Mouse (Mus musculus): ENCODE data around the gene 1700013F07Rik.
"Not testable (repeated sequence)": the region's sequence is repeated elsewhere in the genome, so short reads cannot be mapped to it uniquely, and the experiment has no call there.

Gene 1700013F07Rik

GRCm38 (mm10) chr3:108533951-108534350 lies at the start of gene 1700013F07Rik:
1700013F07Rik (plus strand) TSS chr3:108534150.
- DNase-seq (ENCODE audit: low read depth): no peak

DNA sequence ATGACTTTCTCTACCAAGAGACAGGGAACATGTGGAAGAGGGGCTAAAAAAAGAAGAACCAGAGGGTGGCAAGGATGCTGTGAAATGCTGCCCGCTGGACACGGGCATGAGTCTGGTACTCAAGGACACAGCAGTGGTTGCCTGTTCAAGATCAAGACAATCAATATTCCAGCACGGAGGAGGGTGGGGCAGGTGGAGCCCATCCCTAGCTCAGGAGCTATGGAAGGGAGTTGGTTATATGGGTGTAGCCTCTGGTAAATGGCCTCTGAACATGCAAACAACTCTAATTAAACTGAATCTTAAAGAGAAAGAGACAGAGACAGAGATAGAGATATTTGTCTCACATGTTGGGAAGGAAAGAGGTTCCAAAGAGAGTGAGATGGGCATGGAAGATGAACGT lies 49.2 kb upstream of the 1700013F07Rik start:
- DNase-seq (ENCODE audit: low read depth): no peak

DNA sequence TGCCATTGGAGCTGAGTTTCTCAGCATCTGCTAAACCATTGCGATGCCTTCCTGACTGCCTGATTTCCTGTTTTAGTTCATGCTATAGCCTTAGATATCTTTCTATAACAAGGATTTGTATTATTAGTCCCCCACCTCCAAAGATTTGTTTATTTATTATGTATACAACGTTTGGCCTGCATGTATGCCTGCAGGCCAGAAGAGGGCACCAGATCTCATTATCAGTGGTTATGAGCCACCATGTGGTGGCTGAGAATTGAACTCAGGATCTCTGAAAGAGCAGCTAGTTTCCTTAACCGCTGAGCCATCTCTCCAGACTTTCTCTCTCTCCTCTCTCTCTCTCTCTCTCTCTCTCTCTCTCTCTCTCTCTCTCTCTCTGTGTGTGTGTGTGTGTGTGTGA lies 44.0 kb upstream of the 1700013F07Rik start:
- DNase-seq (ENCODE audit: low read depth): peak; percentile 39

- no peak for DNase-seq (ENCODE audit: low read depth)
Measured at GRCm38 (mm10) chr3:108494861-108495474, 39.0 kb upstream of the 1700013F07Rik start.

DNA sequence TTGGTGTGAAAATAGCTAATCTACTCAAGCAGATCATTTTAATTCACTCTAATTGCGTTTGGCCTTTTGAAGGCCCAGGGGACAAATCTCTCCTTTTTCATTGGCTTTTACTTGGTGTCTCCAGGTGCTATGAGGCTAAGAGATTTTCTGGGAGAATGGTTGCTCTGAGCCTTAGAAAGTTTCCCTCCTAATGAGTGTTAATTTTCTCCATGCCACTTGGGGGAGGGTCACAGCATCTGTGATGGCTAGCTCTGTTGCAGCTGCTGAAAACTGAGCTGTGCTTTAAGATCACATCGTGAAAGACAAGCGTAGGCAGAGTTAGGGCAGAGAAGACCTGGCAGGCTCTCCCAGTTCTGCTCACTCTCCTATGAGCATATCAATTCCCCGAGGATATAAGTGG lies 38.5 kb upstream of the 1700013F07Rik start:
- no peak for DNase-seq (ENCODE audit: low read depth)

DNA sequence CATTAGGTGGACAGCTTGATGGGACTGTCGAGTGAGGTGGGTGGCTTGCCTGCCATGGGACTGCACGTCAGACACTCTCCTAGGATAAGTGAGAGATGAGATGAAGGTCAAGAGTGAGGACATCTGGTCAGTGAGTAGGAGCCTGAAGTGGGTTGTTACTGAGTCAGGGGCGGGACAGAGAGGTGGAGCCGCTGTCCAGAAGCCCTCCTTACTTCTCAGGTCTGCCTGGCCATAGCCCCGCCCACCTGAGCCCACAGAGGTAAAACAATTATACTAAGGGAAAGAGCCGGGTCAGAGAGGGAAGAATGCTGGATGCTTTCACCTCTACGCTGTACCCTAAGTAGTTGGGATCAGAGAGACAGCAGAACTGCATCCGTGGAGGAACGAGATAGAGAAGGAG lies 36.3 kb upstream of the 1700013F07Rik start:
- no peak for DNase-seq (ENCODE audit: low read depth)

- DNase-seq (ENCODE audit: low read depth): no peak
Measured at GRCm38 (mm10) chr3:108499826-108500225, 34.1 kb upstream of the 1700013F07Rik start.

- DNase-seq (ENCODE audit: low read depth): not testable (repeated sequence)
Measured at GRCm38 (mm10) chr3:108501411-108501810, 32.5 kb upstream of the 1700013F07Rik start.

GRCm38 (mm10) chr3:108503908-108504307 lies 30.0 kb upstream of the 1700013F07Rik start:
- DNase-seq (ENCODE audit: low read depth): no peak

DNA sequence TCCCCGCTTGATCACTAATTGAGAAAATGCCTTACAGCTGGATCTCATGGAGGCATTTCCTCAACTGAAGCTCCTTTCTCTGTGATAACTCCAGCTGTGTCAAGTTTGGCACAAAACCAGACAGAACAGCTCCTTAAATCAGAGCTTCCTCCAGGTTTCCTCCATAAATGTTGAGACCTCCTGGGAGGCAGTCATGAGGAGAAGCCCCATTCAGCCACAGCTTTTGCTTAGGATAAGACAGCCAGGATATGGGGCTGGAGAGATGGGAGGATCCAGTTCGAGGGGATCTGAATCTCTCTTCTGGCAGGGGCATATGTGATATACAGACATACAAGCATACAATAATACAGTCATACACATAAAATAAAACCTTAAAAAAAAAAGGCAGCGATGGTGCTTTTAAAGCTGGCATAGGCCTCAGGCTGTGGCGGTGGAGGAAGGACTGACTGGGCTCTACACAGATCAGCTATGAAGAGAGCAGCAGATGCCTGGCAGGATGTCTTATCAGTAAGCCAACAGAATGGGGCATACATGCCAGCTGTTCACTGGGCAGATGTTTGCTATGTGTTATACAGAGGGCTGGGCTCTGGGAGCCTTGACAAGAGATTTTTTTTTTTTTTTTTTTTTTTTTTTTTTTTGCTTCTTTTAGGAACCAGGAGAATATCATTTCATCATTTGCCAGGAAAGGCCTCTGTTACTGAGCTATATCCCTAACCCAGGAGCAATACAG lies 25.0 kb upstream of the 1700013F07Rik start:
- DNase-seq (ENCODE audit: low read depth): no peak

DNA sequence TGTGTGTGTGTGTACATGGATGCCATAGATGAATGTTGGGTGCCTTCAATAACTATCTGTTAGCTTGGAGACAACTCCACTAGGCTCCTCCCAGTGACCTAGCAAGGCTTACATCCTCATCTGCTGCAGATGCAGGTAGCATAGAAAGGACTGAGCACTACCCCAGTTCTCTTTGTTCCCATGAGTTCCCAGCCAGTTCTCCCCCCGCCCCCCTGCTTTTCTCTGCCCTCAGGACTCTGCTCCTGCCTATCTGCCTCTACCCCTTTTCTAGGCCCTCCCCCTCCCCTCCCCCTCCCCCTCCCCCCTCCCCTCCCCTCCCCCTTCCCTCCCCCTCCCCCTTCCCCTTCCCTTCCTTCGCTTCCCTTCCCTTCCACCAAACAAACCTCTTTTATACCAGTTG lies 23.8 kb upstream of the 1700013F07Rik start:
- DNase-seq (ENCODE audit: low read depth): no peak

DNA sequence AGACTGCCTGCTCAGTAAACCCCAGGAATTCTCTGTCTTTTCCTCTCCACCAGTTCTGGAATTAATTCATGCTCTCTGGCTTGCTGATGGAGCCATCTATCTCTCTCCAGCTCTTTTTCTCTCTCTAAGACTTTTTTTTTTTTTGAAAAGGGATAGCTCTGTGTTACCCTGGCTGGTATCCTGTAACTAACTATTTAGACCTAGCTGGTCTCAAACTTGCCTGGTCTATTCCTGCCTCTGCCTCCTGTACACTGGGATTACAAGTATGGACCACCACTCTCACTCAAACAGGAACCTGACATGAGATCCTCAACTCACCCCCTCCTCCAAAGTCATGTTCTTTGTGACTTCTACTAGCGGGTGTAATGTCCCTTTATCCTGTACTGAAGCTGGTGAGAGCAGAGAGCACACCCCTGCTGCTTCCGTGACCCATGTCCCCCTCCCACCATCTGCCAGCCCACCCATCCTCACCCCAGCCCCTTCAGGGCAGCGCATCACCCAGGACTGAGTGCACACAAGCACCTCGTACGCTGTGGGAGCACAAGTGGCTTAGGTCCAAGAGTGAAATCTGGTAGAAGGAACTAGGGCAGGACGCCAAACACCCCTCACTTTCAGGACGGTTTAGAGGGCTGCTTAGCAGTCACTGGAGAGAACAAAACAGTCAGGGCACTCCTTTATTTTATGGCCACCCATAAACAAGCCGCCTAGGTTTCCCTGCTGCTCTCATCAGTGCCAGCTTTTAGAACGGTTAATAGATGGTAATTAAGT lies 23.1 kb upstream of the 1700013F07Rik start:
- DNase-seq (ENCODE audit: low read depth): no peak

DNA sequence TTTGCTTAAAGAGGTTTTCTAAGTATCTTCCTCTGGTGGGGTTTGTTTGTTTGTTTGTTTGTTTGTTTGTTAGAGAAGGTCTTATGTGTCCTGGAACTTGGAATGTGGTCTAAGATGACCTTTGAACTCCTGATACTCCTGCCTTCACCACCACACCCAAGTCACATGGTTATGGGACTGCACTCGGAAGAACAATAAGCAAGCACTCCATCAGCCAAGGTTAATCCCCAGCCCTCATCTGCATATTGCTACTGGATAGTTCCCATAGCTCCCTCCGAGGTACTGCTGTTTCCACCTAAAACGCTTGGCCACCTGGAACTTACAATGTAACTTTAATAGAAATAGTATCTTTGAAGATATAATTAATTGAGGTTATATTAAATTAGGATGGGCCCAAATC lies 20.5 kb upstream of the 1700013F07Rik start:
- no peak for DNase-seq (ENCODE audit: low read depth)

- no peak for DNase-seq (ENCODE audit: low read depth)
Measured at GRCm38 (mm10) chr3:108518276-108518675, 15.7 kb upstream of the 1700013F07Rik start.

GRCm38 (mm10) chr3:108523415-108523814 lies 10.5 kb upstream of the 1700013F07Rik start:
- DNase-seq (ENCODE audit: low read depth): no peak

DNA sequence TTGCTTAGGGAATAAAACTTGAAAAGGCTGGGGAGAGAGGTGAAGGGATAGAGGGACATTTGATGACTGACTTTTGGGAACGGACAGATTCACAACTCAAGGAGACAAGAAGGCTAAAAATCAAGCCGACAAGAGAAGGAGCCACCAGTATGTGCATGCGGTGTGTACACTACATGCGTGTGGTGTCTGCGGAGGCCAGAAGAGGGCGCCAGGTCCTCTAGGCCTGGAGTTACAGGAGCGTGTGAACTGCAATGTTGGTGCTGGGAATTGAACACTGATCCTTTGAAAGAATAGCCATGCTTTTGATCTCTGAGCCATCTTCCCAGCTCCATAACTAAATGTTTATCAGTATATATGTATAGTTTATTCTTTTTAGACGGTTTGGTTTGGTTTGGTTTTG lies 5.5 kb upstream of the 1700013F07Rik start:
- no peak for DNase-seq (ENCODE audit: low read depth)

GRCm38 (mm10) chr3:108533114-108533885 lies 650 bp upstream of the 1700013F07Rik start:
- no peak for DNase-seq (ENCODE audit: low read depth)

DNA sequence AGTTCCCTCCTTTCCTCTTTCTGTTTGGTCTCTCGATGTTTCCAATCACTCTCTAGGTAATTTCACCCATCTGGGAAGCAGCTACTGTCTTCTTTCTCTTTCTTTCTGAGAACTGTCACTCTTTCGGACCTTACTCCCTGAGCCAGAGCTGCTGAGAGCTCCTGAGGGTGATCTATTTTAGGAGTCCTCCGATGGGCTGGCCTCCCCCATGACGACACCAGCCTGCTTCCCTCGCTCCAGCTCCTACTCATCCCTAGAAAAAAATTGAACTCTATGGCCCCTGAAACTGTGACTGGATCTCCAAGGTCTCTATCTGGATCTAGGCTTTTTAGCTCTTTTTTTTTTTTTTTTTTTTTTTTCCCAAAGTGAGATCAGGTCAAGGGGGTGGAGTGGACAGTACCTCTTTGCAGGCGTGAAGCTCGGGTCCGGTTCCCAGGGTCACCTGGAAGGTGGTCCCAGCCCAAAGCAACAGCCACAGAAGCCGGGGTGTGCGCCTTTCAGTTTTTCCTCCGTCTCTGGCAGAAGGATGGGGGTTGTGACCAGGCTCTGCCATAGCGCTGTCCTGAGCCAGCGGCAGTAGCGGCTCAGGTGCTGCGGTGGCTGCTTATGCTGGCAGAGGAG lies 2.1 kb downstream of the 1700013F07Rik start:
- DNase-seq (ENCODE audit: low read depth): no peak

DNA sequence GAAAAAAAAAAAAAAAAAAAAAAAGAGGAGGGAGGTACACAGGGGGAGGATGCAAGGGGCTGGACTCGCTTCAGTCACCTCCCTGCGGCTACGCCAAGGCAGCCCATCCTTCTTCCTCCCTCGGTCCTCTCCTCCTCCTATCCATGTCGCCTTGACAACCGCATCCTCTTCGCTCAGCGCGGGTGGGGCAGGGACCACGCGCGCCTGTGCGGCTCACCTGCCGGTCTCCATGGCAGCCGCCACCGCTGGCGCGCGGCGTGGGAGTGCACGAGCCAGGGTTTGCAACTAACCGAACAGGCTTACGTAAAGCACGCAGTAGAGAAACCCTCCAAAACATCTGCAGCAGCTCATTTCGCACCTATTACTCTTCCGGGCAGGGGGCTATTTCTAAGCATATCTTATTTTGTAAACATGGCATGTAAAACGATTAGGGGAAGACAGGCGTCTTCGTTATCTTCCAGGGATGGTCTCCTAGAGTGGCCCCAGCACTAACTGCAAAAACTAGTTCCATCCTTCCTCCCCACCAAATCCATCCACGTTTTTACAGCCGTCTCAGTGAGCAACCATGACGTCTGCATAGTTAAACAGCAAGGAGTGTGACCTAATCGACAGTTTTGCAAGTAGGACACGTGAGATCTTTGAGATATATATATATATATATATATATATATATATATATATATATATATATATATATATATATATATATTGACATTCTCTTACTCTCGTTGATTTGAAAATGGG lies 2.7 kb downstream of the 1700013F07Rik start, which contains the start of gene 5330417C22Rik:
TSS of gene 5330417C22Rik (minus strand) at position 20 of the 744 bp plus-strand sequence.
- DNase-seq (ENCODE audit: low read depth): peak; percentile 85

- peak; percentile 86 for DNase-seq (ENCODE audit: low read depth)
Measured at GRCm38 (mm10) chr3:108537303-108537702, 3.4 kb downstream of the 1700013F07Rik start.

GRCm38 (mm10) chr3:108542299-108542698 lies 8.3 kb downstream of the 1700013F07Rik start:
- no peak for DNase-seq (ENCODE audit: low read depth)

All from naive thymus-derived CD4-positive, alpha-beta T cell, adult 2 months (primary cell).